Mouse (Mus musculus) stomach, postnatal 0 days (tissue): ENCODE results near the gene Olfr679.
A peak's percentile ranks its signal among the peaks of the same experiment; 100 is the strongest.
"Not testable (repeated sequence)": the region's sequence is repeated elsewhere in the genome, so short reads cannot be mapped to it uniquely, and the experiment has no call there.

ENCODE experiments used
- CTCF ChIP-seq: IDR thresholded peaks from 2 replicates; pipeline ENCODE4 v1.5.1; 2016; ENCODE audit warnings: antibody characterized with exemption, low read depth, mild to moderate bottlenecking, moderate library complexity
- EP300 ChIP-seq: optimal IDR thresholded peaks from 2 replicates; pipeline ENCODE3; 2016; ENCODE audit warnings: antibody characterized with exemption

- peak; percentile 31 for TF ChIP-seq CTCF
- not testable (repeated sequence) for TF ChIP-seq EP300
Observed at GRCm38 (mm10) chr7:105033836-105034235, 47.2 kb upstream of the Olfr679 start.
